Mouse (Mus musculus): ENCODE data around the gene Dbh. TPM values are rescaled to one million over a fixed set of nuclear protein-coding genes. Genes with fewer than 3 reads are reported as not detected.
A peak's percentile ranks its signal among the peaks of the same experiment; 100 is the strongest.

Gene Dbh
- polyA plus RNA-seq, 1 experiment from 2014 or later, result 1.1 TPM

DNA sequence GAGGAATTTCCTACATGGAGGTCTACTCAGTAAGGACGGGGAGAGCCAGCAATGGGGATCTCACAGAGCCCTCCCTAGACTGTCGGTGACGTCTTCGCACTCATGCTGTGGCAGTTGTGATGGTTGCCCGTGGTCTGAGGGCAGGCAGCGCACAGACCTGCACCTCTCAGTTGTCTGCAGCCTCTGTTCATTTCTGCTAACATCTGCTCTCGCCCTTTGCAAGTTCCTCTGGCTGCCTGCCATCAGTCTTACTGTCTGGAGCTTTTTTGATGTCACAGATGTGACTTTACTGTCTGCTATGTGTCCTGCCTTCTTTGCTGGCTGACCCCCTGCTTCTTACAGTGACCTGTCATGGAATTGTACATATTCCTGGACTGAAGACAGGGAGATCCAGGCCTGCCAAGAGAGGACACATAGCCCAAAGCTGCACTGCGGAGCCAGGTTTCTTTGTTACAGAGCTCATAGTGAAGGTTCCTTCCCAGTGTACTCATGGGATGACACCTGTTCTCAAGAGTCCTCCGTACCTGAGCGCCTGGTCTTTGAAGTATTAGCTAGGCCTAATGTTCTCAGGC is 10.7 kb downstream of the Dbh start:
- Histone ChIP-seq H3K36me3 (ENCODE audit: control insufficient read depth, insufficient read depth, low read length) (no peaks in the 10 kb centered on the region), H3K9me3 (ENCODE audit: control insufficient read depth, low read length) (no peaks in the 10 kb centered on the region), H3K4me1 (replicated peaks; ENCODE audit: control insufficient read depth, insufficient read depth, low read length) (no peaks in the 10 kb centered on the region), H3K4me3 (ENCODE audit: low read depth, low read length) (no peak overlapping the region), H3K4me2 (ENCODE audit: low read length) (no peak overlapping the region), H3K9ac (ENCODE audit: low read length) (no peak overlapping the region), H3K27me3 (replicated peaks; ENCODE audit: control insufficient read depth, insufficient read depth, low read length) (no peaks in the 10 kb centered on the region), H3K27ac (ENCODE audit: low read depth) (no peak overlapping the region)
- 69% methylated on average over 10 of the region's 10 CpGs for WGBS
- ATAC-seq (replicated peaks; ENCODE audit: low FRiP score, low TSS enrichment, low read depth), result no peak
- DNase-seq (ENCODE audit: low spot score), result no peak

DNA sequence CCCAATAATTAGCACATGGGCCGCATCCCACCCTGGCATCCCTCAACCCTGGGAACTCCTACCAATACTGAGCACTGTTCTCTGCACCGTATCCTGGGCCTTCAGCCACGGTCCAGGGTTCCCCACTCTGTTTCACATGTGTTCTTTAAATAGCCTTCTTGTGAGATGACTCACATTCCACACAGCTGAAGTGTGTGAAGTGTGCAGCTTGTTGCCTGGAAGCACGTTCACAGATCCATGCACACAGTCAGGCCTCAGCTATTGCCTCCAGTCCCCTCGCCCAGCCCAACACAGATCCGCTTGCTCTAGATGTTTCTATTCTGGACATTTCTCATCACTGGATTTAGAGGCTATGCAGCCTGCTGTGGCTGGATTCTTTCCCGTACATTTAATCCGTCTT is 14.1 kb downstream of the Dbh start:
- 64% methylated on average over 8 of the region's 8 CpGs for WGBS
- no peak overlapping the region for H3K9ac ChIP-seq (ENCODE audit: low read length)
- no peak for DNase-seq (ENCODE audit: low spot score)
- 0 out of 2 replicates have a peak, but pooled peaks cover 3% of the 10 kb centered on the region for H3K4me1 ChIP-seq (replicated peaks; ENCODE audit: control insufficient read depth, insufficient read depth, low read length)
- H3K36me3 ChIP-seq (ENCODE audit: control insufficient read depth, insufficient read depth, low read length), result no peaks in the 10 kb centered on the region
- H3K27ac ChIP-seq (ENCODE audit: low read depth), result no peak overlapping the region
- H3K4me2 ChIP-seq (ENCODE audit: low read length), result no peak overlapping the region
- H3K27me3 ChIP-seq (replicated peaks; ENCODE audit: control insufficient read depth, insufficient read depth, low read length), result no peaks in the 10 kb centered on the region
- H3K4me3 ChIP-seq (ENCODE audit: low read depth, low read length), result no peak overlapping the region
- no peaks in the 10 kb centered on the region for H3K9me3 ChIP-seq (ENCODE audit: control insufficient read depth, low read length)
- no peak for ATAC-seq (replicated peaks; ENCODE audit: low FRiP score, low TSS enrichment, low read depth)

DNA sequence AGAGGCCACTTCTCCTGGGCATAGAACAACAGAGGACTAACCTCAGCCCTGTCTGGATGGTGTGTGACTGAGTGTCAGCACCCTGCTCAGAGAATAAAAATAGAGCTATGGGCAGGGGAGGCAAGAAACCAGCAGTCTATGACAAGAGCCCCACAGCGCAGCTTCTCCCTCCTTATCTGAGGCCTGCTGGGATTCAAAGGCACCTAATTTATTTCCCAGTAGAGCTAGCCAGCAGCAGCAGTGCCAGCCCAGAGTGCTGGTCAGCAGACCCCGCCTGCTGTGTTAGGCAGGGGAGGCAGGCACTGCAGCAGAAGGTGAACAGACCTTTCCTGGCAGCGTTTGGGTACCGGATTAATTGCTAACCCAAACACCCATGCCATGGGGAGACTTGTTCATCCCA is 16.9 kb downstream of the Dbh start:
- WGBS, result 33% methylated on average over 4 of the region's 4 CpGs
- 0 out of 2 replicates have a peak, but pooled peaks cover 3% of the 10 kb centered on the region for H3K4me1 ChIP-seq (replicated peaks; ENCODE audit: control insufficient read depth, insufficient read depth, low read length)
- H3K4me3 ChIP-seq (ENCODE audit: low read depth, low read length), result no peak overlapping the region
- no peaks in the 10 kb centered on the region for H3K9me3 ChIP-seq (ENCODE audit: control insufficient read depth, low read length)
- no peak overlapping the region for H3K4me2 ChIP-seq (ENCODE audit: low read length)
- DNase-seq (ENCODE audit: low spot score) (no peak), ATAC-seq (replicated peaks; ENCODE audit: low FRiP score, low TSS enrichment, low read depth) (no peak)
- H3K9ac ChIP-seq (ENCODE audit: low read length), result no peak overlapping the region
- no peaks in the 10 kb centered on the region for H3K27me3 ChIP-seq (replicated peaks; ENCODE audit: control insufficient read depth, insufficient read depth, low read length)
- H3K36me3 ChIP-seq (ENCODE audit: control insufficient read depth, insufficient read depth, low read length), result no peaks in the 10 kb centered on the region
- no peak overlapping the region for H3K27ac ChIP-seq (ENCODE audit: low read depth)

DNA sequence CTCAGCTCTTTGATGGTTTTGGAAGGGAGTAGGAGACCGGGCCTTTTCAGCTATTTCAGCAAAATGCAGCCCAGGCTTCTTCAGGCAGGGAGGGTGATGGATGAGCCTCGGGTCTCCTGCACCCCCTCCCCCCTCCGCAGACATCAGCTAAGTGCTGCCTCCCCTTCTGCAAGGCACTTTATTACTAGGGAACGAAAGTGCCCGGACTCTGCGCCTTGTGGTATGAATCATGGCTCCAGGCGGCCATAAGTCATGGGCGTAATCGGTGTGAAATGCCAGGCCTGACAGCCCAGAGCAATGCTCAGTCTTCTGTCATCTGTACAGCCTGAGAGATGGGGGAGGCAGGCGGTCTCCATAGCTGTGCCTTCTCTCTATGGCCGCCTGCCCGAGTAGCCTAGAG is 18.7 kb downstream of the Dbh start:
- Histone ChIP-seq H3K27ac (ENCODE audit: low read depth) (peak overlapping the region; percentile 43; the same call in 1 of the 2 replicates), H3K4me3 (ENCODE audit: low read depth, low read length) (no peak overlapping the region), H3K4me1 (replicated peaks; ENCODE audit: control insufficient read depth, insufficient read depth, low read length) (0 out of 2 replicates have a peak, but pooled peaks cover 3% of the 10 kb centered on the region), H3K36me3 (ENCODE audit: control insufficient read depth, insufficient read depth, low read length) (no peaks in the 10 kb centered on the region), H3K4me2 (ENCODE audit: low read length) (no peak overlapping the region), H3K9me3 (ENCODE audit: control insufficient read depth, low read length) (no peaks in the 10 kb centered on the region), H3K9ac (ENCODE audit: low read length) (no peak overlapping the region), H3K27me3 (replicated peaks; ENCODE audit: control insufficient read depth, insufficient read depth, low read length) (no peaks in the 10 kb centered on the region)
- 29% methylated on average over 12 of the region's 12 CpGs for WGBS
- peak; percentile 72 for ATAC-seq (replicated peaks; ENCODE audit: low FRiP score, low TSS enrichment, low read depth)
- DNase-seq (ENCODE audit: low spot score), result no peak

DNA sequence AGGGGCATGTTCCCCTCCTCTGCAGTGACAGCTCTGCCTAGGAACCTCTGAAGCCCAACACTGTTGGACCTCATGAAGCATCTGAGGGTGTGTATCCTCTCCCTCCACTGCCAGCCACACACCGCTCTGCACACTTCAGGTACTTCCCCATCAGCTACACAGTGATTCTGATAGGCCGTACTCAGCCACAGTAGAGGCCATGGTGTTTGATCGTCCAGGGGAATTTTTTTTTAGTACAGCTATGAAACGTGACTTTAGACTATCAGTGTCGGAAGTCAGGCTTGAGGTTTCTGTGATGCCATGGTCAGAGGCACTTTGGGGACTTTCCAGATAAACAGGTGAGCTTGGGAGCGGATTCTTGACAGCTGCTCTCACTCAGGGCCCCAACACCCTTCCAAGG is 22.5 kb downstream of the Dbh start:
- ATAC-seq (replicated peaks; ENCODE audit: low FRiP score, low TSS enrichment, low read depth) (no peak), DNase-seq (ENCODE audit: low spot score) (no peak)
- Histone ChIP-seq H3K4me2 (ENCODE audit: low read length) (no peak overlapping the region), H3K27me3 (replicated peaks; ENCODE audit: control insufficient read depth, insufficient read depth, low read length) (no peaks in the 10 kb centered on the region), H3K27ac (ENCODE audit: low read depth) (no peak overlapping the region), H3K9ac (ENCODE audit: low read length) (no peak overlapping the region), H3K4me3 (ENCODE audit: low read depth, low read length) (no peak overlapping the region), H3K36me3 (ENCODE audit: control insufficient read depth, insufficient read depth, low read length) (no peaks in the 10 kb centered on the region), H3K9me3 (ENCODE audit: control insufficient read depth, low read length) (no peaks in the 10 kb centered on the region), H3K4me1 (replicated peaks; ENCODE audit: control insufficient read depth, insufficient read depth, low read length) (no peaks in the 10 kb centered on the region)
- 70% methylated on average over 6 of the region's 6 CpGs for WGBS

DNA sequence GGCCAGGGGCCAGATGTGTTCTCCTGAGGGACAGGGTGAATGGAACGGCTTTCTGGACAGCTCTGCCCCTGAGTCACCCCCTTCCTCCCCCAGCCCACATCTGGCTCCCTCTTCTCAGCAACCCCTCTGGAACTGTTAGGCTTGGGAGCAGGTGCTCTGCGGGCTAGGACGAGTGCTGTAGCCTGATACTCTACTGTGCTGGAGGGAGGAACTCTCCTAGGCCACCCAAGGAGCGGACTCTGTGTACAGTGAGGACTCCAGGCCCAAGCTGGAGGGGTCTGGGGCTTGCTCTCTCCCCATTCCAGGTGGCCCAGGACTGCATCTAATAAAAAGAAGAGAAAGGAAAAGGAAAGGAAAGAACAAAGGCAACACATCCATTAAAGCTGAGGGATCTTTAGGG is 25.0 kb downstream of the Dbh start:
- no peak overlapping the region for H3K4me2 ChIP-seq (ENCODE audit: low read length)
- no peaks in the 10 kb centered on the region for H3K9me3 ChIP-seq (ENCODE audit: control insufficient read depth, low read length)
- H3K27ac ChIP-seq (ENCODE audit: low read depth), result no peak overlapping the region
- H3K9ac ChIP-seq (ENCODE audit: low read length), result no peak overlapping the region
- no peaks in the 10 kb centered on the region for H3K4me1 ChIP-seq (replicated peaks; ENCODE audit: control insufficient read depth, insufficient read depth, low read length)
- no peak for ATAC-seq (replicated peaks; ENCODE audit: low FRiP score, low TSS enrichment, low read depth)
- H3K27me3 ChIP-seq (replicated peaks; ENCODE audit: control insufficient read depth, insufficient read depth, low read length), result no peaks in the 10 kb centered on the region
- WGBS, result 39% methylated on average over 4 of the region's 4 CpGs
- H3K4me3 ChIP-seq (ENCODE audit: low read depth, low read length), result no peak overlapping the region
- no peaks in the 10 kb centered on the region for H3K36me3 ChIP-seq (ENCODE audit: control insufficient read depth, insufficient read depth, low read length)
- no peak for DNase-seq (ENCODE audit: low spot score)

DNA sequence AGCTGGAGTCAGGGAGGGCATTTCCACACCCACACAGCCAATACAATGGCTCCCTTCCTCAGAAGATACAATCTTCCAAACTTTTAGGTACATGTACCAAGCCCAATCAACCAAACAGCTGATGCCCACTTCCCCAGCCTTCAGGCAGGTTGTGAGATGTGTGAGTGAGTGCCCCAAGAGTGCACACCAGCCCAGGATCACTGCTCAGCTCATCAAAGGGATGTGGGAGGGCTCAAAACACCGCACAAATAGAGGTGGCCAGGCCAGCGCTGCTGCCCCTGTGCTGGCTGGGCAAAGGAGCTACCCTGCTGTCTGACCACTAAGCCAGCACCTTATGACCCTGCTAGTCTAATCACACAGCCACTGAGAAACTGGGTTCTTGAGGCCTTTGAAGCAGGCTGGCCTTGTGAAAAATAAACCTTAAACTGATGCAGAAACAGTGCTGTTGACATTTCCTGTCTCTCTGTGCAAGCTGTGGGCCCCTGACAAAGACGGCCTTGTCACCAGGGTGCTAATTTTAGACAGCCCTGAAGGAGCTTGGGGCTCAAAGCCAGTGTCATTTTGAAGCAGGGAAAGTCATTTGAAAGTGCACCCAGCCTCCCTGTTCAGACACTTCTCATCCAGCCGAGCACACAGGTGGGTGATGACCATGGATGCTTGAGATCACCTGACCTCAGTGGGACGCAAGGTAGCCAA is 33.7 kb downstream of the Dbh start:
- DNase-seq (ENCODE audit: low spot score) (no peak), ATAC-seq (replicated peaks; ENCODE audit: low FRiP score, low TSS enrichment, low read depth) (no peak)
- Histone ChIP-seq H3K4me1 (replicated peaks; ENCODE audit: control insufficient read depth, insufficient read depth, low read length) (no peaks in the 10 kb centered on the region), H3K4me2 (ENCODE audit: low read length) (no peak overlapping the region), H3K9ac (ENCODE audit: low read length) (no peak overlapping the region), H3K9me3 (ENCODE audit: control insufficient read depth, low read length) (no peaks in the 10 kb centered on the region), H3K4me3 (ENCODE audit: low read depth, low read length) (no peak overlapping the region), H3K27me3 (replicated peaks; ENCODE audit: control insufficient read depth, insufficient read depth, low read length) (no peaks in the 10 kb centered on the region), H3K36me3 (ENCODE audit: control insufficient read depth, insufficient read depth, low read length) (no peaks in the 10 kb centered on the region), H3K27ac (ENCODE audit: low read depth) (no peak overlapping the region)
- WGBS, result 57% methylated on average over 5 of the region's 5 CpGs

DNA sequence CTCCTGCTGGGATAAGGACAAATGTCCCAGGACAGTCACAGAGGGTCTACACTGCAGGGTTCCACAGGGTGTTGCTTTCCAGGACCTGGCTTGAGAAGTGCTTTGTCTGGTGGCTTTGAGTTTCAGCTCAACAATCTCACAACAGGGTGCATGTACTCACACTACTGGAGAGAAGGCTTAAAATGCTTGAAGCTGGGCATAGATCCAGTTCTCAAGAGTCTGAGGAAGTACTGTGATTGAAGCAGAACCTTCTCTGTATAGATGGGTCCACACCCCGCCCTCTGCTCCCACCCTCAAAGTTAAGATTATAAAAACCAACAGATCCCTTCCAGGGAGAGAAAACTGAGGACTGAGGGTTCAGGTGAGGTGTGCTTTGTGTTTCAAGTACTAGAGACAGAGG is 35.6 kb downstream of the Dbh start:
- ATAC-seq (replicated peaks; ENCODE audit: low FRiP score, low TSS enrichment, low read depth), result no peak
- no peak overlapping the region for H3K9ac ChIP-seq (ENCODE audit: low read length)
- H3K27ac ChIP-seq (ENCODE audit: low read depth), result no peak overlapping the region
- H3K27me3 ChIP-seq (replicated peaks; ENCODE audit: control insufficient read depth, insufficient read depth, low read length), result no peaks in the 10 kb centered on the region
- 70% methylated on average over 1 of the region's 1 CpGs for WGBS
- no peaks in the 10 kb centered on the region for H3K9me3 ChIP-seq (ENCODE audit: control insufficient read depth, low read length)
- no peaks in the 10 kb centered on the region for H3K36me3 ChIP-seq (ENCODE audit: control insufficient read depth, insufficient read depth, low read length)
- DNase-seq (ENCODE audit: low spot score), result no peak
- H3K4me3 ChIP-seq (ENCODE audit: low read depth, low read length), result no peak overlapping the region
- H3K4me1 ChIP-seq (replicated peaks; ENCODE audit: control insufficient read depth, insufficient read depth, low read length), result no peaks in the 10 kb centered on the region
- H3K4me2 ChIP-seq (ENCODE audit: low read length), result no peak overlapping the region

DNA sequence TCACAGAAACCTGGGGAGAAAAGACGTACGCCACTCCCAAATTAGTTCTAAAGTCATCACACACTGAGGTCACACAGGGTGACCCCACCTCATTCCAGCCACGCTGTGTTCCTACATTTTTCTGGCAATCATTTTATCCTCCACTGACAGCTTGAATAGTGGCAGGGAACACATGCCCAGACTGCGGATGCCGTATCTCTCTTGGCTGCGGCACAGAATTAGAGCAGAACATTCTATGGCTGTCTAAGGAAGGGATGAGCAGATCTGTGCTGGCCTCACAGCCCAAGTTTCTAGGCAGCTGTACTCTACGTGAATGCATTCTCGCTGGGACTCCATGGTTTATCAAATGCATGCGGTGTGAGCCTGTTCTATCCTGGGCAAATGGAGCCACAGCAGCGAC is 40.6 kb downstream of the Dbh start:
- H3K36me3 ChIP-seq (ENCODE audit: control insufficient read depth, insufficient read depth, low read length), result no peaks in the 10 kb centered on the region
- 72% methylated on average over 10 of the region's 10 CpGs for WGBS
- DNase-seq (ENCODE audit: low spot score) (no peak), ATAC-seq (replicated peaks; ENCODE audit: low FRiP score, low TSS enrichment, low read depth) (no peak)
- H3K27me3 ChIP-seq (replicated peaks; ENCODE audit: control insufficient read depth, insufficient read depth, low read length), result no peaks in the 10 kb centered on the region
- H3K4me2 ChIP-seq (ENCODE audit: low read length), result no peak overlapping the region
- H3K4me3 ChIP-seq (ENCODE audit: low read depth, low read length), result no peak overlapping the region
- no peaks in the 10 kb centered on the region for H3K9me3 ChIP-seq (ENCODE audit: control insufficient read depth, low read length)
- H3K9ac ChIP-seq (ENCODE audit: low read length), result no peak overlapping the region
- peaks cover 10% of the 10 kb centered on the region; the same call in 1 of the 2 replicates for H3K4me1 ChIP-seq (replicated peaks; ENCODE audit: control insufficient read depth, insufficient read depth, low read length)
- peak overlapping the region; percentile 12; the same call in 1 of the 2 replicates for H3K27ac ChIP-seq (ENCODE audit: low read depth)

Measured in intestine, embryonic 14.5 days (tissue).